Mouse (Mus musculus) G1E (cell line): ENCODE results near the gene Rpa3. TPM values are rescaled to one million over a fixed set of nuclear protein-coding genes. Genes with fewer than 3 reads are reported as not detected.

Experiments
- ATAC-seq: 2 replicates; pipeline ENCODE4 v1.8.0; 2016; ENCODE audit warnings: mild to moderate bottlenecking; ENCODE audit not compliant: insufficient number of reproducible peaks, poor library complexity, low FRiP score, severe bottlenecking; ENCODE audit errors: extremely low read depth
- DNase-seq: peaks from one replicate; pipeline ENCODE4 v3.0.0; 2012; ENCODE audit warnings: low spot score
- H3K27me3 ChIP-seq: 2 replicates; pipeline ENCODE4 v1.6.1; 2012; ENCODE audit warnings: mild to moderate bottlenecking, low read length, inconsistent platforms; ENCODE audit not compliant: insufficient read depth
- H3K36me3 ChIP-seq: replicated peaks from 2 replicates; pipeline ENCODE3; 2012; ENCODE audit warnings: mild to moderate bottlenecking, inconsistent platforms
- H3K4me1 ChIP-seq: 2 replicates; pipeline ENCODE4 v1.6.1; 2012; ENCODE audit warnings: low read depth, low read length, inconsistent platforms, mixed read lengths; ENCODE audit not compliant: insufficient read depth
- H3K4me3 ChIP-seq: 2 replicates; pipeline ENCODE4 v1.5.1; 2012; ENCODE audit warnings: low read depth, mild to moderate bottlenecking, inconsistent platforms, low read length, moderate library complexity, mixed read lengths
- H3K9me3 ChIP-seq: replicated peaks from 2 replicates; pipeline ENCODE4 v1.6.1; 2012; ENCODE audit warnings: inconsistent platforms
- CTCF ChIP-seq: IDR thresholded peaks from 2 replicates; pipeline ENCODE4 v1.5.1; 2012; ENCODE audit warnings: low read depth, low read length, inconsistent platforms, mixed read lengths
- GATA1 ChIP-seq: IDR thresholded peaks from 2 replicates; pipeline ENCODE4 v1.6.1; 2012; ENCODE audit warnings: borderline replicate concordance, low read length, inconsistent platforms, mixed read lengths
- GATA2 ChIP-seq: IDR thresholded peaks from 2 replicates; pipeline ENCODE4 v1.6.1; 2012; ENCODE audit warnings: low read depth, low read length, inconsistent platforms, borderline replicate concordance
- POLR2AphosphoS5 ChIP-seq: IDR thresholded peaks from 2 replicates; pipeline ENCODE4 v1.6.1; 2012; ENCODE audit warnings: low read depth, low read length, inconsistent platforms; ENCODE audit not compliant: insufficient replicate concordance
- TAL1 ChIP-seq: conservative IDR thresholded peaks from 2 replicates; pipeline ENCODE4 v1.6.1; 2012; ENCODE audit warnings: low read depth, low read length, inconsistent platforms, mixed read lengths
- polyA plus RNA-seq: library from polyadenylated mRNA; stranded (reverse); fragments of >175 nt; gene quantifications from 2 replicates; pipeline ENCODE4 v1.2.3, GENCODE M21; 2012
- total RNA-seq, 2 experiments: library from RNA; stranded (forward) in 1 of 2; stranded (reverse) in 1 of 2; fragments of 200-1000 nt in 1 of 2; fragments of >200 nt in 1 of 2; fragmentation: Nextera tagmentation in 1 of 2; gene quantifications; 2 replicates each; pipeline ENCODE4 v1.2.3; 2014 to 2017

Gene Rpa3
- total and polyA plus RNA-seq, 3 experiments = 2.3 to 304 (median 21.6) TPM

GRCm38 (mm10) chr6:8210661-8211060, 48.3 kb downstream of the Rpa3 start:
- TF ChIP-seq TAL1 (no peak), CTCF (no peak), GATA1 (no peak), GATA2 (no peak), POLR2AphosphoS5 (no peak)
- H3K4me3 ChIP-seq = no peak overlapping the region; the same call in 1 of the 2 replicates
- H3K4me1 ChIP-seq = no peaks in the 10 kb centered on the region

GRCm38 (mm10) chr6:8209866-8210186, 49.1 kb downstream of the Rpa3 start:
- Histone ChIP-seq H3K27me3 (no peaks in the 10 kb centered on the region), H3K36me3 (peaks cover 16% of the 10 kb centered on the region), H3K4me1 (no peaks in the 10 kb centered on the region), H3K4me3 (peak overlapping the region; percentile 81), H3K9me3 (peaks cover 5% of the 10 kb centered on the region; the same call in 1 of the 2 replicates)
- DNase-seq = no peak
- no peak for ATAC-seq
- TF ChIP-seq TAL1 (no peak), POLR2AphosphoS5 (no peak), GATA1 (no peak), CTCF (no peak), GATA2 (no peak)

More at GRCm38 (mm10) chr6:8210661-8211060, 48.3 kb downstream of the Rpa3 start:
- Histone ChIP-seq H3K9me3 (peaks cover 5% of the 10 kb centered on the region; the same call in 1 of the 2 replicates), H3K27me3 (no peaks in the 10 kb centered on the region), H3K36me3 (peaks cover 24% of the 10 kb centered on the region)
- ATAC-seq (no peak), DNase-seq (no peak)

- TF ChIP-seq GATA1 (no peak), CTCF (no peak), GATA2 (no peak), TAL1 (no peak), POLR2AphosphoS5 (no peak)
- Histone ChIP-seq H3K4me1 (no peaks in the 10 kb centered on the region), H3K36me3 (peaks cover 13% of the 10 kb centered on the region), H3K27me3 (no peaks in the 10 kb centered on the region), H3K9me3 (peaks cover 5% of the 10 kb centered on the region; the same call in 1 of the 2 replicates), H3K4me3 (peak within 1 kb of the TSS; percentile 81)
- ATAC-seq (peak; percentile 85), DNase-seq (peak; percentile 91)
These were observed 49.7 kb downstream of the Rpa3 start, which contains the start of gene Mios for GRCm38 (mm10) chr6:8209047-8209865. Gene Mios (plus strand): TSS chr6:8209222.

Other genes starting within 250 kb of the Rpa3 start
- not detected in 2 replicates for gene Col28a1, start 66.6 kb downstream of the Rpa3 start, total RNA-seq (2014; fragmentation: Nextera tagmentation)
- gene Col28a1, start 66.6 kb downstream of the Rpa3 start, total RNA-seq (2017) = 0.12 and 1.1 TPM in 2 replicates
- not detected in 2 replicates for gene Col28a1, start 66.6 kb downstream of the Rpa3 start, polyA plus RNA-seq
- gene Mios, start 50.0 kb downstream of the Rpa3 start, total RNA-seq (2014; fragmentation: Nextera tagmentation) = 38.1 and 38.8 TPM in 2 replicates
- 19.9 and 23.7 TPM in 2 replicates for gene Mios, start 50.0 kb downstream of the Rpa3 start, total RNA-seq (2017)
- 5.2 and 7.2 TPM in 2 replicates for gene Mios, start 50.0 kb downstream of the Rpa3 start, polyA plus RNA-seq
- gene Umad1, start 115 bp upstream of the Rpa3 start, total RNA-seq (2014; fragmentation: Nextera tagmentation) = 6.0 and 18.1 TPM in 2 replicates
- 6.7 and 7.0 TPM in 2 replicates for gene Umad1, start 115 bp upstream of the Rpa3 start, total RNA-seq (2017)
- 5.6 and 6.1 TPM in 2 replicates for gene Umad1, start 115 bp upstream of the Rpa3 start, polyA plus RNA-seq
- 88.3 and 98.3 TPM in 2 replicates for gene Gm45062, start 277 bp upstream of the Rpa3 start, total RNA-seq (2014; fragmentation: Nextera tagmentation)
- 41.5 and 57.6 TPM in 2 replicates for gene Gm45062, start 277 bp upstream of the Rpa3 start, total RNA-seq (2017)
- not detected in 2 replicates for gene Gm45062, start 277 bp upstream of the Rpa3 start, polyA plus RNA-seq